Mouse (Mus musculus) limb, embryonic 14.5 days (tissue): ENCODE results near the gene Colgalt2. TPM values are rescaled to one million over a fixed set of nuclear protein-coding genes. Genes with fewer than 3 reads are reported as not detected.

ENCODE experiments used
- ATAC-seq: fragments of 200-750 bp; cut with Nextera tagmentation; 2 replicates; pipeline ENCODE4 v1.8.0; 2017; ENCODE audit warnings: low read depth, moderate number of reproducible peaks, moderate TSS enrichment; ENCODE audit not compliant: low FRiP score
- DNase-seq: peaks from one replicate; pipeline ENCODE4 v3.0.0-alpha.2; 2015; ENCODE audit warnings: low spot score
- H3K27ac ChIP-seq: fragments of 300-500 bp; sonication (generic); replicated peaks from 2 replicates; pipeline ENCODE4 v1.5.1; 2014; ENCODE audit warnings: low read depth, mild to moderate bottlenecking, low read length, moderate library complexity, mixed read lengths
- H3K27me3 ChIP-seq: fragments of 300-500 bp; sonication (generic); 2 replicates; pipeline ENCODE4 v1.6.1; 2014; ENCODE audit warnings: low read length, mixed read lengths; ENCODE audit not compliant: control insufficient read depth, insufficient read depth
- H3K36me3 ChIP-seq: fragments of 300-500 bp; sonication (generic); 2 replicates; pipeline ENCODE4 v1.6.1; 2014; ENCODE audit warnings: mild to moderate bottlenecking, low read length, moderate library complexity, mixed read lengths; ENCODE audit not compliant: control insufficient read depth, insufficient read depth
- H3K4me1 ChIP-seq: fragments of 300-500 bp; sonication (generic); 2 replicates; pipeline ENCODE4 v1.6.1; 2014; ENCODE audit warnings: antibody characterized with exemption, low read length, mixed read lengths; ENCODE audit not compliant: control insufficient read depth, insufficient read depth
- H3K4me2 ChIP-seq: fragments of 300-500 bp; sonication (generic); replicated peaks from 2 replicates; pipeline ENCODE4 v1.6.1; 2014; ENCODE audit warnings: low read depth, mild to moderate bottlenecking, low read length, moderate library complexity; ENCODE audit not compliant: severe bottlenecking
- H3K4me3 ChIP-seq: fragments of 300-500 bp; sonication (generic); replicated peaks from 2 replicates; pipeline ENCODE4 v1.5.1; 2014; ENCODE audit warnings: low read length
- H3K9ac ChIP-seq: fragments of 300-500 bp; sonication (generic); 2 replicates; pipeline ENCODE4 v1.6.1; 2014; ENCODE audit warnings: mild to moderate bottlenecking, low read depth, low read length, moderate library complexity; ENCODE audit not compliant: severe bottlenecking
- H3K9me3 ChIP-seq: fragments of 300-500 bp; sonication (generic); 2 replicates; pipeline ENCODE4 v1.6.1; 2016; ENCODE audit warnings: low read length; ENCODE audit not compliant: control insufficient read depth
- POLR2A ChIP-seq: fragments of 200-500 bp; IDR thresholded peaks from 2 replicates; pipeline ENCODE4 v1.8.0; 2012; ENCODE audit warnings: inconsistent platforms, mild to moderate bottlenecking, moderate library complexity, borderline replicate concordance; ENCODE audit not compliant: insufficient read depth, insufficient read length; ENCODE audit errors: extremely low read depth
- WGBS: fragments of 180-500 bp; shearing (Covaris S2); extraction: QIAGEN DNeasy Blood & Tissue Kit; methylation state at CpG from one replicate; pipeline ENCODE4 v1.1.7; 2014; 5-methylcytosine and 5-hydroxymethylcytosine counted together
- polyA plus RNA-seq, 2 experiments: library from polyadenylated mRNA; depleted of rRNA in 1 of 2; stranded (reverse) in 1 of 2; unstranded in 1 of 2; fragments of >200 nt; fragmentation: Nextera tagmentation in 1 of 2; extraction: Ambion mirVana in 1 of 2; gene quantifications; 2 replicates each; pipeline versions ENCODE4 v1.2.1 to v1.2.3; 2012 to 2014

Colgalt2 gene
- 16.3 and 16.7 TPM in 2 replicates for polyA plus RNA-seq (2012; rRNA removed)
- 7.5 and 8.1 TPM in 2 replicates for polyA plus RNA-seq (2014; fragmentation: Nextera tagmentation; extraction: Ambion mirVana)

GRCm38 (mm10) chr1:152399790-152400555 is at the start of gene Colgalt2:
Gene Colgalt2 (plus strand): TSS chr1:152399830.
- ATAC-seq (peak; percentile 81), DNase-seq (peak; percentile 60)
- Histone ChIP-seq H3K36me3 (no peaks in the 10 kb centered on the region), H3K4me2 (peak within 1 kb of the TSS; percentile 95), H3K9me3 (no peaks in the 10 kb centered on the region), H3K4me3 (peak within 1 kb of the TSS; percentile 70), H3K27ac (peak within 1 kb of the TSS; percentile 55; the same call in 1 of the 2 replicates), H3K4me1 (peaks cover 10% of the 10 kb centered on the region; the same call in 1 of the 2 replicates), H3K9ac (peak within 1 kb of the TSS; percentile 72), H3K27me3 (peaks cover 8% of the 10 kb centered on the region; the same call in 1 of the 2 replicates)
- TF ChIP-seq POLR2A, result no peak
- under 1% methylated on average over 67 of the region's 70 CpGs for WGBS

GRCm38 (mm10) chr1:152356721-152357120 is 42.9 kb upstream of the Colgalt2 start:
- Histone ChIP-seq H3K4me1 (no peaks in the 10 kb centered on the region), H3K9me3 (no peaks in the 10 kb centered on the region), H3K9ac (no peak overlapping the region), H3K4me2 (no peak overlapping the region), H3K36me3 (no peaks in the 10 kb centered on the region), H3K27ac (no peak overlapping the region), H3K27me3 (no peaks in the 10 kb centered on the region), H3K4me3 (no peak overlapping the region)
- WGBS, result 75% methylated on average over 4 of the region's 4 CpGs
- ATAC-seq, result no peak
- no peak for TF ChIP-seq POLR2A
- no peak for DNase-seq

GRCm38 (mm10) chr1:152368311-152369088 is 31.1 kb upstream of the Colgalt2 start:
- no peak for TF ChIP-seq POLR2A
- Histone ChIP-seq H3K4me1 (peaks cover 11% of the 10 kb centered on the region), H3K4me3 (no peak overlapping the region), H3K36me3 (peaks cover 11% of the 10 kb centered on the region; the same call in 1 of the 2 replicates), H3K27ac (0 out of 2 replicates have a peak overlapping the region, but pooled peaks have one; percentile 63), H3K27me3 (no peaks in the 10 kb centered on the region), H3K4me2 (no peak overlapping the region), H3K9ac (no peak overlapping the region), H3K9me3 (no peaks in the 10 kb centered on the region)
- DNase-seq (peak; percentile 66), ATAC-seq (peak; percentile 47; the same call in 1 of the 2 replicates)
- 51% methylated on average over 13 of the region's 13 CpGs for WGBS

DNA sequence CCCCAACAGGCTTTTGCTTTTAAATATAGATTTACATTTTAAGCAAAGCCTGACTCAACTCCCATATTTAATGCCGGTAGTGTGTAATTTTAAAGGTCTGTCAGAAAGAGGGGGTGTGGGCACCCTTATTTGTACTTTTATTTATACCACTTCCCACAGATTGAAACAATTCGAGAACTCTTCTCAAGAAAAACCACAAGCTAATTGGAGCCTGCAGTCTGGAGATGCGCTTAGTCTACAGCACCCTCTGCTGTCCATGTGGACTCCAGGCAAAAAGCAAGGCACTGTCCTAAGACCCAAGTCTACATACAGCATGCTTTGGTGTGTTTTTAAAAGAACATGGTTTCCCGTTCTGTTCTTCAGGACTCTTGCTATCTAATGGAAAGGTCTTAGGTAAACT is 30.5 kb upstream of the Colgalt2 start:
- Histone ChIP-seq H3K4me3 (no peak overlapping the region), H3K9me3 (no peaks in the 10 kb centered on the region), H3K4me2 (no peak overlapping the region), H3K9ac (no peak overlapping the region), H3K4me1 (peaks cover 11% of the 10 kb centered on the region), H3K36me3 (peaks cover 11% of the 10 kb centered on the region; the same call in 1 of the 2 replicates), H3K27ac (no peak overlapping the region), H3K27me3 (no peaks in the 10 kb centered on the region)
- peak; percentile 81; the same call in 1 of the 2 replicates for ATAC-seq
- DNase-seq, result peak; percentile 83
- TF ChIP-seq POLR2A, result no peak
- WGBS, result 17% methylated on average over 4 of the region's 4 CpGs

DNA sequence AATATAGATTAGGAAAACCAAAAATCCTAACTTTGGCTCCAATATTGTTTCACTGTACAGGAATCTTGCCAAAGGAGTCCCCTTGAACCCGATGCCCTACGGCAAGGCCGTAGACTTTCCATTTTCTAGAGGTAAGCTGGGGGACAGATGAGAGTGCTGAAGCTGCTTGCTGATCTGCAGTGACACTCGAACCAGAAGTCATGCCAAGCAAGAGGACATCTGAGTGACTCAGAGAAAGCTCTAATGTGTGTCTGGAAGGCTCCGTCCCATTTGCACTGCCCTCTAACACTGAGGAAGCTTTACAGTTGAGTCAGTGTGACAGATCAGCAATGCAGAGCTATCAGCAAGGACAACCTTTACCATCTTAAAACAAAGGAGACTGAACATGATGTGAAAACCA is 21.3 kb upstream of the Colgalt2 start:
- TF ChIP-seq POLR2A, result no peak
- Histone ChIP-seq H3K36me3 (peaks cover 53% of the 10 kb centered on the region), H3K27ac (no peak overlapping the region), H3K4me1 (no peaks in the 10 kb centered on the region), H3K9me3 (no peaks in the 10 kb centered on the region), H3K9ac (no peak overlapping the region), H3K27me3 (no peaks in the 10 kb centered on the region), H3K4me2 (no peak overlapping the region), H3K4me3 (no peak overlapping the region)
- ATAC-seq (no peak), DNase-seq (no peak)
- 92% methylated on average over 5 of the region's 5 CpGs for WGBS
